Mouse (Mus musculus): Measurements from ENCODE around the gene Tsks. TPM values are rescaled to one million over a fixed set of nuclear protein-coding genes. Genes with fewer than 3 reads are reported as not detected.
A peak's percentile ranks its signal among the peaks of the same experiment; 100 is the strongest.

Gene Tsks
- polyA plus RNA-seq, 1 experiment from 2014 or later, result 0.09 TPM

DNA sequence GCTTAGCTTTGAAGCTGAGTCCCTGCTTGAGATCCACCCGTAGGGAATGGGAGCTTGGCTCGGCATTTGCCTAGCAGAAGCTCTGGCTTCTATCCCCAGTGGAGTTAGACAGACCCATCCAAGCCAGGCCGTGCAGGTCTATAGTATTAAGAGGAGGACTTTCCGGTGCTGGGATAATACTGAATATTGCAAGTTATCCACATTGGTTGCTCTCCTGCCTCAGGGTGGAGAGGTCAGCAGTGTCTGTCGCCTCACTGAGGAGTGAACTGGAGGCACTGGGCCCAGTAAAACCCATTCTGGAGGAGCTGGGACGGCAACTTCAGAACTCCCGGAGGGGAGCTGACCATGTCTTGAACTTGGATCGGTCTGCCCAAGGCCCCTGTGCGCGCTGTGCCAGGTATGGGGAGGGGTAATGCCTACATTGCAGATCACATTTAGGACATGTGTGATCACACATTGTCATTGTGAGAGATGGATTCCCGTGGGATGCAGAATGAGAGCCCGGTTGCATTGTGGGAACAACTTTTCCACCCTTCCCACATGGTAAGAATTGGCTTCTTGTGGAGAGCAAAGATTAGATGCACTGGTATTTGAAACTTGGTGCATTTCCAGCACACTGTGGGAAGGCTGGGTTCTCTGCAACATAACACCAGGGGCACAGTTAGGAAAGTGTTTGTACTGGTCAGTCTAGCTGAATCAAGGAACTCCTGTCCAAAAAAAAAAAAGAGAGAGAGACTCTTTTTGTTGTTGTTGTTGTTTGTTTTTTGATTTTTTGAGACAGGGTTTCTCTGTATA, 11.3 kb downstream of the Tsks start:
- DNase-seq (ENCODE audit: low spot score) (no peak), ATAC-seq (ENCODE audit: low FRiP score) (no peak)
- peaks cover 20% of the 10 kb centered on the region for H3K27me3 ChIP-seq (ENCODE audit: control insufficient read depth, insufficient read depth, low read length)
- no peak overlapping the region for H3K9ac ChIP-seq (ENCODE audit: low read depth, low read length)
- H3K4me1 ChIP-seq (replicated peaks; ENCODE audit: control insufficient read depth, insufficient read depth, low read length), result no peaks in the 10 kb centered on the region
- no peaks in the 10 kb centered on the region for H3K9me3 ChIP-seq (ENCODE audit: control insufficient read depth, low read length)
- 81% methylated on average over 12 of the region's 12 CpGs for WGBS
- no peak overlapping the region for H3K4me2 ChIP-seq (replicated peaks; ENCODE audit: low read depth, low read length)
- no peaks in the 10 kb centered on the region for H3K36me3 ChIP-seq (ENCODE audit: control insufficient read depth, insufficient read depth, low read length)
- H3K27ac ChIP-seq (ENCODE audit: low read depth, low read length), result no peak overlapping the region
- H3K4me3 ChIP-seq (ENCODE audit: low read depth, low read length), result no peak overlapping the region

DNA sequence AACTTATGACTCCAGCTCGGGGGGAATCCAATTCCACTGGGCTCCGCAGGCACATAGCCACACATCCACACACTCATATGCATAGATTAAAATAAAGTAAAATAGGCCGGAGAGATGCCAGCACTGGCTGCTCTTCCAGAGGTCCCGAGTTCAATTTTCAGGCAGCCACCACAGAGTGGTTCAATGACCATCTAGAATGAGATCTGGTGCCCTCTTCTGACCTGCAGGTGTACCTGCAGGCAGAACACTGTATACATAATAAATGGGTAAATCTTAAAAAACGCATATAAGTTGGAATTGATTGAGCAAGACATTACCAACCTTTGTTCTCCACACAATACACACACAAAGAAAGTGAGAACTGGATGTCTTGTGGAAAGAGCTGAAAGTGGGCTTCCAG, 12.6 kb downstream of the Tsks start:
- no peaks in the 10 kb centered on the region for H3K9me3 ChIP-seq (ENCODE audit: control insufficient read depth, low read length)
- no peaks in the 10 kb centered on the region for H3K4me1 ChIP-seq (replicated peaks; ENCODE audit: control insufficient read depth, insufficient read depth, low read length)
- no peak overlapping the region for H3K27ac ChIP-seq (ENCODE audit: low read depth, low read length)
- ATAC-seq (ENCODE audit: low FRiP score) (no peak), DNase-seq (ENCODE audit: low spot score) (peak; percentile 41)
- H3K9ac ChIP-seq (ENCODE audit: low read depth, low read length), result no peak overlapping the region
- no peak overlapping the region for H3K4me2 ChIP-seq (replicated peaks; ENCODE audit: low read depth, low read length)
- WGBS, result 52% methylated on average over 5 of the region's 5 CpGs
- no peak overlapping the region for H3K4me3 ChIP-seq (ENCODE audit: low read depth, low read length)
- no peaks in the 10 kb centered on the region for H3K36me3 ChIP-seq (ENCODE audit: control insufficient read depth, insufficient read depth, low read length)
- H3K27me3 ChIP-seq (ENCODE audit: control insufficient read depth, insufficient read depth, low read length), result peaks cover 13% of the 10 kb centered on the region

- no peaks in the 10 kb centered on the region for H3K9me3 ChIP-seq (ENCODE audit: control insufficient read depth, low read length)
- H3K36me3 ChIP-seq (ENCODE audit: control insufficient read depth, insufficient read depth, low read length), result no peaks in the 10 kb centered on the region
- WGBS, result 53% methylated on average over 6 of the region's 6 CpGs
- no peak overlapping the region for H3K27ac ChIP-seq (ENCODE audit: low read depth, low read length)
- H3K27me3 ChIP-seq (ENCODE audit: control insufficient read depth, insufficient read depth, low read length), result peaks cover 7% of the 10 kb centered on the region
- H3K9ac ChIP-seq (ENCODE audit: low read depth, low read length), result no peak overlapping the region
- no peaks in the 10 kb centered on the region for H3K4me1 ChIP-seq (replicated peaks; ENCODE audit: control insufficient read depth, insufficient read depth, low read length)
- no peak for DNase-seq (ENCODE audit: low spot score)
- H3K4me2 ChIP-seq (replicated peaks; ENCODE audit: low read depth, low read length), result no peak overlapping the region
- H3K4me3 ChIP-seq (ENCODE audit: low read depth, low read length), result no peak overlapping the region
- no peak for ATAC-seq (ENCODE audit: low FRiP score)
Observed at GRCm38 (mm10) chr7:44956266-44956665, 13.3 kb downstream of the Tsks start.

DNA sequence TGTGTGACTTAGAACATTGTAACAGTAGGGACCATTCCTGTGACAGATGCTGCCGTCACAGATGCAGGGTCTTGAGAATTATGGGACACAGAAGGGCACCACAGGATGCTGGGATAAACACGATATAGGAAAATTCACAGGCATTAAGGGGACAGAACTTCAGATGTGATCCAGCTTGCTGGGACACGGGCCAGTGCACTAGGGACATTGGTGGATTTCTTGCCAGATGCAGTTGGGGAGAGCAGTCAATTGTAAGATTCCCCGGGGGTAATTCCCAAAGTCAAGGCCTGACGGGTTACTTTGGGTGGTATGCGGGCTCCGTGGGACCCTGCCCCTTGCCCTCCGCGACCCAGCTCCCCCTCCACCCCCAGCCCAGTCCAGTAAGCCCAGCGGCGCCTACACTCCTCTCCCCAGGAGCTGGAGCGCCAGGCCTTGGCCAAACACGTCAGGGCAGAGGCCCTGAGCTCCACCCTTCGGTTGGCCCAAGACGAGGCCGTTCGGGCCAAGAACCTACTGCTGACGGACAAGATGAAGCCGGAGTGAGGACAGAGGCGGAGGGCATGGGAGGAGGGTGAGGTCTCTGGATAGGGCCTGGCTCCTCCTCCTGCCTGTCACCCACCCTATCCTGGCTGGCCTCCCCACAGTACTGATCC, 14.3 kb downstream of the Tsks start:
- Histone ChIP-seq H3K4me1 (replicated peaks; ENCODE audit: control insufficient read depth, insufficient read depth, low read length) (no peaks in the 10 kb centered on the region), H3K9ac (ENCODE audit: low read depth, low read length) (no peak overlapping the region), H3K4me3 (ENCODE audit: low read depth, low read length) (no peak overlapping the region), H3K36me3 (ENCODE audit: control insufficient read depth, insufficient read depth, low read length) (no peaks in the 10 kb centered on the region), H3K27ac (ENCODE audit: low read depth, low read length) (no peak overlapping the region), H3K27me3 (ENCODE audit: control insufficient read depth, insufficient read depth, low read length) (no peaks in the 10 kb centered on the region), H3K9me3 (ENCODE audit: control insufficient read depth, low read length) (no peaks in the 10 kb centered on the region), H3K4me2 (replicated peaks; ENCODE audit: low read depth, low read length) (no peak overlapping the region)
- 68% methylated on average over 20 of the region's 20 CpGs for WGBS
- no peak for DNase-seq (ENCODE audit: low spot score)
- no peak for ATAC-seq (ENCODE audit: low FRiP score)

GRCm38 (mm10) chr7:44958208-44958607, 15.2 kb downstream of the Tsks start:
- no peak for ATAC-seq (ENCODE audit: low FRiP score)
- Histone ChIP-seq H3K36me3 (ENCODE audit: control insufficient read depth, insufficient read depth, low read length) (no peaks in the 10 kb centered on the region), H3K27me3 (ENCODE audit: control insufficient read depth, insufficient read depth, low read length) (no peaks in the 10 kb centered on the region), H3K27ac (ENCODE audit: low read depth, low read length) (no peak overlapping the region), H3K4me3 (ENCODE audit: low read depth, low read length) (no peak overlapping the region), H3K9ac (ENCODE audit: low read depth, low read length) (no peak overlapping the region), H3K4me1 (replicated peaks; ENCODE audit: control insufficient read depth, insufficient read depth, low read length) (no peaks in the 10 kb centered on the region), H3K4me2 (replicated peaks; ENCODE audit: low read depth, low read length) (no peak overlapping the region), H3K9me3 (ENCODE audit: control insufficient read depth, low read length) (no peaks in the 10 kb centered on the region)
- WGBS, result 63% methylated on average over 7 of the region's 7 CpGs
- peak; percentile 42 for DNase-seq (ENCODE audit: low spot score)

- Histone ChIP-seq H3K36me3 (ENCODE audit: control insufficient read depth, insufficient read depth, low read length) (no peaks in the 10 kb centered on the region), H3K4me2 (replicated peaks; ENCODE audit: low read depth, low read length) (no peak overlapping the region), H3K27me3 (ENCODE audit: control insufficient read depth, insufficient read depth, low read length) (no peaks in the 10 kb centered on the region), H3K4me1 (replicated peaks; ENCODE audit: control insufficient read depth, insufficient read depth, low read length) (no peaks in the 10 kb centered on the region), H3K4me3 (ENCODE audit: low read depth, low read length) (no peak overlapping the region), H3K9ac (ENCODE audit: low read depth, low read length) (no peak overlapping the region), H3K27ac (ENCODE audit: low read depth, low read length) (no peak overlapping the region), H3K9me3 (ENCODE audit: control insufficient read depth, low read length) (no peaks in the 10 kb centered on the region)
- no peak for ATAC-seq (ENCODE audit: low FRiP score)
- no peak for DNase-seq (ENCODE audit: low spot score)
- WGBS, result 83% methylated on average over 8 of the region's 8 CpGs
Observed at GRCm38 (mm10) chr7:44959281-44959680, 16.3 kb downstream of the Tsks start.

GRCm38 (mm10) chr7:44959874-44960511, 17.0 kb downstream of the Tsks start:
- Histone ChIP-seq H3K27ac (ENCODE audit: low read depth, low read length) (no peak overlapping the region), H3K4me2 (replicated peaks; ENCODE audit: low read depth, low read length) (no peak overlapping the region), H3K4me3 (ENCODE audit: low read depth, low read length) (no peak overlapping the region), H3K9ac (ENCODE audit: low read depth, low read length) (no peak overlapping the region), H3K4me1 (replicated peaks; ENCODE audit: control insufficient read depth, insufficient read depth, low read length) (no peaks in the 10 kb centered on the region), H3K27me3 (ENCODE audit: control insufficient read depth, insufficient read depth, low read length) (no peaks in the 10 kb centered on the region), H3K36me3 (ENCODE audit: control insufficient read depth, insufficient read depth, low read length) (0 out of 2 replicates have a peak, but pooled peaks cover 2% of the 10 kb centered on the region), H3K9me3 (ENCODE audit: control insufficient read depth, low read length) (no peaks in the 10 kb centered on the region)
- ATAC-seq (ENCODE audit: low FRiP score) (no peak), DNase-seq (ENCODE audit: low spot score) (no peak)
- 93% methylated on average over 10 of the region's 10 CpGs for WGBS

- no peak overlapping the region for H3K4me2 ChIP-seq (replicated peaks; ENCODE audit: low read depth, low read length)
- H3K4me3 ChIP-seq (ENCODE audit: low read depth, low read length), result no peak overlapping the region
- no peaks in the 10 kb centered on the region for H3K27me3 ChIP-seq (ENCODE audit: control insufficient read depth, insufficient read depth, low read length)
- no peaks in the 10 kb centered on the region for H3K4me1 ChIP-seq (replicated peaks; ENCODE audit: control insufficient read depth, insufficient read depth, low read length)
- no peak overlapping the region for H3K27ac ChIP-seq (ENCODE audit: low read depth, low read length)
- DNase-seq (ENCODE audit: low spot score) (no peak), ATAC-seq (ENCODE audit: low FRiP score) (no peak)
- 0 out of 2 replicates have a peak, but pooled peaks cover 6% of the 10 kb centered on the region for H3K36me3 ChIP-seq (ENCODE audit: control insufficient read depth, insufficient read depth, low read length)
- 96% methylated on average over 13 of the region's 13 CpGs for WGBS
- no peak overlapping the region for H3K9ac ChIP-seq (ENCODE audit: low read depth, low read length)
- no peaks in the 10 kb centered on the region for H3K9me3 ChIP-seq (ENCODE audit: control insufficient read depth, low read length)
Observed at GRCm38 (mm10) chr7:44960512-44960910, 17.5 kb downstream of the Tsks start.

Data from hindbrain, embryonic 11.5 days (tissue).